Mouse (Mus musculus): Measurements from ENCODE around the gene Phf11b.
"Not testable (repeated sequence)": the region's sequence is repeated elsewhere in the genome, so short reads cannot be mapped to it uniquely, and the experiment has no call there.

Gene Phf11b

DNA sequence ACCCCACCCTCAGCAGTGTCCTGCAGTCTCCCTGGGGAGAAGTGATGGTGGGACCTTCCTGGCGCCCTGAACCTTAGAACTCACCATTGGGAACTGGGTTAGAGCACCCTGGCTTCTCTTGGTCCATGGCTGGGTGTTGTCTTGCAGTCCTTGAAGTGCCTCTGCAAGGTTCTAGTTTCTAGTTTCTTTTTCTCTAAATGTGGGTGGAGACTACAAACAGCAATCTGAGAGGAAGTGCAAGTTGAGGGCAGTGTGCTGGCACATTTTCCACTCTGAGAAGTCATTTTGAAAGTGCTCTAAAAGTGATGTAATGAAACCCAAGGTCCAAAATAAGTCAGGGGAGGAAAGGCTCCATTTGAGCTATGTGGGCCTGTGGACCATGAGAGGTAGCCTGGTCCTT lies at the start of gene Phf11b:
TSS of gene Phf11b (minus strand) at position 163 of the 400 bp plus-strand sequence.
- not testable (repeated sequence) for DNase-seq

DNA sequence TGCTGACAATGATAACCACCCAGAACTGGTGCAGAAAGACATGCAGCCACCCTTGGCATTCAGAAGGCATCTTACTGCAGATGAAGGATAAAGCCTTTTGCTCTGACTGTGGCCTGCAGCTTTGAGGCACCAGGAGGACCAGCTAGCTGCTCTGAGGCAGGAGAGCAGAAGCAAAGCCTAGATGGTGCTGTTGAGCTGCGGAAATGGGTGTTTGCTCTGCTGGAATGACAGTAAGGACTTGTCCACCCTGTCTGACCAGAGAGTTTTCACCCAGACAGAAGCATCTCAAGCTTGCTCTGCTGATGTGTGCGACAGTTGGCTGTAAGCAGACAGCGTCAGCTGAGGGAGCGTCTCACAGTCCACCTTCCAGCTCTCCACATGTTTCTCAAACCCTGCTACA lies 49.0 kb upstream of the Phf11b start:
- peak; percentile 21 for DNase-seq

DNA sequence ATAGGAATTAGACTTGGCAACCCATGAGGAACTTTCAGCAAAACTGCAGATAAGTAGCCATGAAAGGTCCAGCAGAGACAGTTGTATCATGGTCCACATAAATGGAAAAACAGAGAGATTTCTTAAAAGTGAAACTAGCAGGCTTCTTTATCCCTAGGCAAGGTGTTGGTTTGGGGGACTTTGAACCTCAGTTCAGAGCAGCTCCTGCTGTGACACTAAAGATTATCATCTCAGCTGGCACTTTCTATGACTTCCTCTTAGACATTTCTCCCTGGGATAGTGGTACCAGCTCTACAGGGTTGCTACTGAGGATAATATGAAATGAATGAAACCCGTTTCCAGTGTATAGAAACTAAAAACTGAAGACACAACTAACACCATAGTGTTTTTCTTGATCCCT lies 48.4 kb upstream of the Phf11b start:
- DNase-seq = no peak

DNA sequence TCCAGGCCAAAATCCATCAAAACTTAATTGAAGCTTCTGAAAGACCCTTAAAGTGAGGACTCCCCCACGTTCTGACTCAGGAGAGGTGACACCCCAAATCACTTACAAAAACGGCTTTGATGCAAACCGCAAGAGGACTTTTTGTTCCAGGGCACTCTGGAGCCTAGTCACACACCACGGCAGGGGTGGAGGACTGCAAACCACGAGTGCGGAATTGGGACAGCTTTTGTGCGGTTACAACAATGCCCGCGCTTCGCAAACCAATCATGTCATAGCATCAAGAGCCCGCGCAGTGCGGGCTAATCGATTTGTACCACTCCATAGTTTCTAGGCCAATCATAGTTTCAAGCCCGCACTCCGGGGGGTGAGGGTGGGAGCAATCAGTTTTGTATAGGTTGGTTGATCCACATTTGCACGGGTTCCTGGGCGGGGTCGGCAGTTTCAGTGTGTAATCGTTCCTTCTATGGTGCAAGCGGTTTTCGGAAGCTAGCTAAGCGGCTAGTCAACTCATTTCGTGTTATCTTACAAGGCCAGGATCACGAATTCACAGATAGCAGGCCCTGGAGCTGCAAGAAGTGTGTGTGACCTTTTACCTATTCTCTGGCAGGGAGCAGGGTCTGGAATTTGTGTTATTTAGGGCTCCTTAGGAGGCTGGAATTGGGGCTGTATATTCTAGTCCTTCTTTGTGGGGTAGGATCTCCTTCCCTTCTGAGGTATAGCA lies 29.4 kb upstream of the Phf11b start:
- no peak for DNase-seq

DNA sequence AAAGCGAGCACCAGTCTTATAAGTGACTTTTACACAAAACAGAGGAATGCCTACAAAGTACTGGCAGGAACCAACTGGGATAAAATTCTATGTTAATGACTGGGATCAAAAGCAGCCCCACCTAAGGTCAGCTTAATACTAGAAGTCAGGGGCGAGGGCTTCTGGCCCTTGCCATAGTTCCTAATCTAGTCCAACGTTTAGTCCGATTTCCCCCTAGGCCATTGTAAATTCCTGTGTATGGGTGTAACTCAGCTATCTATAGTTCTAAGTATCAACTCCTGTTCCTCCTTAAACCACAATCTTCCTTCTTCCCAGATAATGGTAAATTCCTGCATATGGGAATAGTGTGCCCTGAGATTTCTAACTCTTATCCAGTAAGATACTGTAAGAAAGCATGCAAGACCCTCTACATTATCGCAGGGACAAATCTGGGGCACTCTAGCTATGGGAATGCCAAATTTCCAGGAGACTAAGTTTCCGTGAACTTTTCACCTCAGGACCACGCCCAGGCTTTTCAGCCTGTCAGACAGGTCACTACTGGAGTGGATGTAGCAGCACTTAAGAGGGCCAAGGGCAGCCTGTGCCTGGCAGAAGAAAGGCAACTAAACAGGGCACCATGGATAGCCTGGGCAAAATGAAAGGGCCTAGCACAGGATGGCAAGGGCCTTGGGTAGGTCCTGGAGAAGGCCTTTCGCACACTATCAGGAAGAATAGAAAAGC lies 25.4 kb upstream of the Phf11b start:
- peak; percentile 2 for DNase-seq

DNA sequence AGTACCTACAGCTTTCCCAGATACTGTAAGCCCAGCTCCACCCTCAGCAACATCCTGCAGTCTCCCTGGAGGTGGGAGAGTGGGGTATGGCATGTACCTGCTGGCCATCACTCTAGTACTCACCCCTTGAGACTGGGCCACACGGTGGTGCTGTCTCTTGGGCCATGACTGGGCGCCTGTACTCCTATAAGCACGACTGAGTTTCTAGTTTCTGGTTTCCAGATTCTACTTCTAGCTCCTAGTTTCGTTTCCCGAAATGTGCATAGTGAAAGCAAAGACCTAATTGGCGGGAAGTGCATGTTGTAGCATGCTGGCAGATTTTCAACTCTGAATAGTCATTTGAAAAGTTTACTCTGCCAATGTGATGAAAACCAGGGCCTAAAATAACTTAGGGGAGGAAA lies 24.1 kb upstream of the Phf11b start, which contains the start of gene Phf11d:
TSS of gene Phf11d (minus strand) at position 227 of the 401 bp plus-strand sequence.
- DNase-seq = peak; percentile 46

DNA sequence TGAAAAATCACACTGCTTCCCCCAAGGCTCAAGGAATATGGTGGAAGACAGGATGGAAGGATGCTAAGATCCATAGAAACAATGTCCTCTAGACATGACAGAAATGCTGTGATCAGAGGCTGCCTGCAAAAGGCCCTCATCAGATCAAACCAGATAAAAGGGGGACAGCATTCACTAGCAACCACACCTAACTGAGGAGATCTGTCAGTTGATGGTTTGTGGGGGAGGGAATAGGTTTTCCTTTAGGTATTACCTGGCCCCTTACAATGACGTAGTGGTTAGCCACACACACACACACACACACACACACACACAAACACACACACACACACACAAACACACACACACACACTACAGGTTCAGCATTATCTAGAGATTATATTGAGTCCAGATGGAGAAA lies 1.6 kb downstream of the Phf11b start:
- DNase-seq = no peak

DNA sequence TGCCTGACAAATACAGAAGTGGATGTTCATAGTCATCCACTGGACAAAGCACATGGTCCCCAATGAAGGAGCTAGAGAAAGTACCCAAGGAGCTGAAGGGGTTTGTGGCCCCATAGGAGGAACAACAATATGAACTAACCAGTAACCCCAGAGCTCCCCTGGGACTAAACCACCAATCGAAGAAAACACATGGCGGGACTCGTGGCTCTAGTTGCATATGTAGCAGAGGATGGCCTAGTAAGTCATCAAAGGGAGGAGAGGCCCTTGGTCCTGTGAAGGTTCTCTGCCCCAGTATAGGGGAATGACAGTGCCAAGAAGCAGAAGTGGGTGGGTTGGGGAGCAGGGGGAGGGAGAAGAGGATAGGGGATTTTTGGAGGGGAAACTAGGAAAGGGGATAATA lies 5.1 kb downstream of the Phf11b start:
- not testable (repeated sequence) for DNase-seq

DNA sequence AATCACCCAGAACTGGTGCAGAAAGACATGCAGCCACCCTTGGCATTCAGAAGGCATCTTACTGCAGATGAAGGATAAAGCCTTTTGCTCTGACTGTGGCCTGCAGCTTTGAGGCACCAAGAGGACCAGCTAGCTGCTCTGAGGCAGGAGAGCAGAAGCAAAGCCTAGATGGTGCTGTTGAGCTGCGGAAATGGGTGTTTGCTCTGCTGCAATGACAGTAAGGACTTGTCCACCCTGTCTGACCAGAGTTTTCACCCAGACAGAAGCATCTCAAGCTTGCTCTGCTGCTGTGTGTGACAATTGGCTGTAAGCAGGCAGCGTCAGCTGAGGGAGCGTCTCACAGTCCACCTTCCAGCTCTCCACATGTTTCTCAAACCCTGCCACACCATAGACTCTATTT lies 10.7 kb downstream of the Phf11b start:
- peak; percentile 11 for DNase-seq

DNA sequence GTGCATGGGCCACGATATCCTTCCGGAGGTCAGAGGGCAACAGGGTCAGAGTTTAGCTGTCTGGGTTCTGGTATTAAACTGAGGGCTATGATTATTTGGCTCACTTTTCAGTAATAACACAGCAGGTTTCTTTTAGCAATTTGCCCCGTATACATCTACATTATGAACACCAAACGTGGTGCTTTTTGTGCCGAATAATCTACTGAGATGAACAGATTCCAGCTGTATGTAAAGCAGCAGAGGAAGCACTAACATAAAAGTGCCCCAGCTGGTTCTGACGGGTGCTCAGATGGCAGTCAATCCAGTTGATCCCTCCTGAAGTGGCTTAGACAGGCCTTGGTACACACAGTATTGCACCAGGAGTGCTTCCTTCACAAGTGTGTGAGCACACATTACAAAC lies 21.2 kb downstream of the Phf11b start:
- not testable (repeated sequence) for DNase-seq

DNA sequence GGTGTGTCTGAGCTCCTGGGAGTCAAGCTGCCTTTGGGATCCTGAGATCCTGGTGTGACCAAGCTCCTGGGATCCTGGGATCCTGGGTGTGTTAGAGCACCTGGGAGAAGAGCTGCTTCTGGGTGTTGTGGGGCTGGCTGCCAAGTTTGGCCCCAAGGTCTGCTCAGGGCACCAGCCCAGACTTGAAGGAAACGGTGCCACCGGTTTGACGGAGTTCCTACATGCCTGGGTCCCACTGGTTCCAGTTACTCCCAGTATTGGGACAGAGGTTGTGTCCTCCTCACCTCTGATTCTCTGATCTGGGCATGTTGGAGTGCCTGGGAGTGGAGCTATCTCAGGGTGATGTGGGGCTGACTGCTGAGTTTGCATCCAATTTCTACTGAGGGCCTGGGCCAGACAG lies 22.1 kb downstream of the Phf11b start:
- not testable (repeated sequence) for DNase-seq

DNA sequence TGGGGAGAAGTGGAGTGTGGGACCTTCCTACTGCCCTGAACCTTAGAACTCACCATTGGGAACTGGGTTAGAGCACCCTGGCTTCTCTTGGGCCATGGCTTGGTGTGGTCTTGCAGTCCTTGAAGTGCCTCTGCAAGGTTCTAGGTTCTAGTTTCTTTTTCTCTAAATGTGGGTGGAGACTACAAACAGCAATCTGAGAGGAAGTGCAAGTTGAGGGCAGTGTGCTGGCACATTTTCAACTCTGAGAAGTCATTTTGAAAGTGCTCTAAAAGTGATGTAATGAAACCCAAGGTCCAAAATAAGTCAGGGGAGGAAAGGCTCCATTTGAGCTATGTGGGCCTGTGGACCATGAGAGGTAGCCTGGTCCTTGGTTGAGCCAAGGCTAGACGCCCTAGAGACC lies 43.8 kb downstream of the Phf11b start, which contains the start of gene Phf11a:
TSS of gene Phf11a (minus strand) at position 132 of the 400 bp plus-strand sequence.
- DNase-seq = peak; percentile 2

DNA sequence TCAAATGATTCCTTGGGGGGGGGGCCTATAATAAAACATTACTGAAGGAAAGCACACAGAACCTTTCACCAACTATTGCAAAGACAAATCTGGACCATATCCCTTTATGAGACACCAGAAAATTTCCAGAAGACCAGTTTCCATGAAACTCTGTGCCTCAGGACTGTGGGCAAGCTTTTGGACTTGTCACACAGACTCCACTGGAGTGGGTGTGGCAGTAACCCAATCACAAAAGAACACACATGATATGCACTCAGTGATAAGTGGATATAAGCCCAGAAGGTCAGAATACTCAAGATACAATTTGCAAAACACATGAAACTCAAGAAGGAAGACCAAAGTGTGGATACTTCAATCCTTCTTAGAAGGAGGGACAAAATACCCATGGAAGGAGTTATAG lies 49.4 kb downstream of the Phf11b start:
- not testable (repeated sequence) for DNase-seq

DNA sequence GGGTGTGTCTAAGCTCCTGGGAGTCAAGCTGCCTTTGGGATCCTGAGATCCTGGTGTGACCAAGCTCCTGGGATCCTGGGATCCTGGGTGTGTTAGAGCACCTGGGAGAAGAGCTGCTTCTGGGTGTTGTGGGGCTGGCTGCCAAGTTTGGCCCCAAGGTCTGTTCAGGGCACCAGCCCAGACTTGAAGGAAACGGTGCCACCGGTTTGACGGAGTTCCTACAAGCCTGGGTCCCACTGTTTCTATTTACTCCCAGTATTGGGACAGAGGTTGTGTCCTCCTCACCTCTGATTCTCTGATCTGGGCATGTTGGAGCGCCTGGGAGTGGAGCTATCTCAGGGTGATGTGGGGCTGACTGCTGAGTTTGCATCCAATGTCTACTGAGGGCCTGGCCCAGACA lies 66.2 kb downstream of the Phf11b start:
- not testable (repeated sequence) for DNase-seq

Data from lung, postnatal 14 days (tissue).